Mouse (Mus musculus): Measurements from ENCODE around the gene Sergef. TPM values are rescaled to one million over a fixed set of nuclear protein-coding genes. Genes with fewer than 3 reads are reported as not detected.

The Sergef gene
- total RNA-seq, 2 experiments from 2014 or later, result 3.9 to 4.6 TPM

- peak; percentile 13 for DNase-seq
Measured at GRCm38 (mm10) chr7:46616429-46617005, 23.1 kb downstream of the Sergef start.

DNA sequence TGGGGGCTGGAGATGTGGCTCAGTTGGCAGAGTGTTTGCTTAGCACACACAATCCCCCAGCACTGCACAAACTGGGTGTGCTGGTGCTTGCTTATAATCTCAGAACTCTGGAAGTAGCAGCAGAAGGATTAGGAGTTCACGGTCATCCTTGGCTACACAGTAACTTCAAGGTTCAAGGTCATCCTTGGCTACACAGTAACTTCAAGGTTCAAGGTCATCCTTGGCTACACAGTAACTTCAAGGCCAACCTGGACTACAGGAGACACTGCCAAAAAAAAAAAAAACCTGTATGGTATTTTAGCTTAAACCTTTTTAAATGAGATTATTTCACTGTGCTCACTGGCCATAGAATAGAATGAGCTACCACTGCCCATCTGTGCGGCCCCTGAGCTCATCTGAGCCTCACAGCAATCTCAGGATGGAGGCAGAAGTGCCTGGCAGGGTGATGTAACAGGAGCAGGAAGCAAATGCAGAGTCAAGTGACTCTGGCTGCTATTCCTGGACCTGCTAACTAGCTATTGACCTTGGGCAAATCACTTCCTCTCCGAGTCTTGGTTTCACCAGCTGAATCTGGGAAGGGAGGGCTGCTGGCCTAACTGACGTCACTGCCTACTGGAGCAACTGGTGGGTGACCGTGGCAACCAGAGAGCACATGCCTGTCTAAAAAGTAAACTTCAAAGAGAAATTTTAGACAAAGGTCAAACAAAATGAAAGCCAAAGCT is 24.2 kb downstream of the Sergef start:
- DNase-seq, result peak; percentile 51

DNA sequence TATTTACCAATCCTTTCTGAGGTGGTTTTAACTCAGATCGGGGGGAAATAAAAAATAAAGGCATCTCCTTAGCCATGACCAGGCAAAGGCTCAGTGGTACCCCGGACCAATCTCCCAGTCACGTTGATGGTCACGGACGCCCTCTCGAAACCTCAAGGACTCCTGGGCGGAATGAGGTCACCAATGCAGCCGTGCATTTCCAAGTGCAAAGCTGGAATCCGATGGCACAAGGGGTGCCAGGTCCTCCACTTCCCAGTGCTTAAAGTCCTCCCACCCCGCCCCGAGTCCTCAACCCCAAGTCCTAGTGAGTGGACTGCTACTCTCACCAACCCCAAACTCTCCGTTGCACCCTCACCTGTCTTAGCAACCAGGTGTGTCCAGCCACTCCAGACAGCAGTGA is 25.3 kb downstream of the Sergef start:
- no peak for DNase-seq

- no peak for DNase-seq
Measured at GRCm38 (mm10) chr7:46613091-46613490, 26.5 kb downstream of the Sergef start.

DNA sequence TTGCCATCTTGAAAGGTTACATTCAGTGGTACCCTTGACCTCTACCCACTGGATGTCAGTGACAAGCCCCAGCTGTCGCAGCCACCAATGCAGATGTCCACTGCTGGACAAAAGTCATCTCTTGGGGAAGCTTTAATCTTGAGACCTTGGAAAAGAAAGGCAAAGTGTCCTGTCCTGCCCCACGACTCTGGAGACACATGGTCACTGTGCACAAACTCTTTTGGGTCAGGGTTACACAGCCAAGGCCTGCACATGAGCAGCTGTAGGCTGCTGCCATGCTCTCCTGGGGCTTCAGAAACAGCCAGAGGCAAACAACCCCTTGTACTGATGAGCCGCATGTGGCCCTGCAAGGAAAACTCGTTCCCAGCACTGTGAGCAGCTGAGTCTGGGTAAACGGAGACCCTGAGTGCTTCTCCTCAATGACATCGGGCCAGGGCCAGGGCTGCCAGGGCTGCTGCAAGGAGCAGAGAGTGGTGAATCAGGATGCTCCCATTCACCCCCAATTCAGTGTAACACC is 27.1 kb downstream of the Sergef start:
- DNase-seq, result no peak

DNA sequence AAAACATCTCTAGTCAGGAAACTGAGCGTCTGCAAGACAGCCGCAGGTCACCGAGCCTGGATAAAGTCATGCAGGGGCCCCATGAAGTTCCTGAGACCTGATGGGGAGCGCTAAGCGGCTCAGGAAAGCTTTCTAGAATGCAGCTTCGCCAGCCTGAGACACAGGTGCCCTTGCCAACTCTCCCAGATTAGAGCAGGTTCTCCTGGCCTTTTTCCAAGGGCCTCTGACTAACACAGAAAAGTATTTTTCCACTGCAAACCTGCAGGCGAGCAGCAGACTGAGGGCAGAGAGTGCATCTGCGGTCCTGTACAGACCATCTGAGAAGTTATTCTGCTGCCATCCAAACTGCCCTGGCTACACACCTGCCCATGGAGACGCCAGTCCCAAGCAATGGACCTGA is 27.6 kb downstream of the Sergef start:
- no peak for DNase-seq

DNA sequence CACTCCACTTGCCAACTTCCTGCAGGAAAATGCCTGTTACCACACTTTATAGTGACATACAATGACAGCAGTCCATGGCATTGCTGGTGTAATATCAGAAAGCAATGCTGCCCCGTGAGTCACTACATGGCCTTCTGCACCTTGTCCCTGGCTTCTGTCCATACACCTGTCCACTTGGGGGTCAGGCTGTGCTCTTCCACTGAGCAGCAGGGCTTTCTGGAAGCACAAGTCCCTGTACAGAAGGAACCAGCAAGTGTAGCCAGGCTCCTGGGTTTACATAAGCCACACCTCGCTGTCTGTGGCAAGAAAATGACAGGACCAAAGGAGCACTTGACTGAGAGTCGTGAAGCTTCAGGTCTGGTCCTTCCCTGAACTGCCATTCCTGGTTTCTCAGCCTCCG is 30.3 kb downstream of the Sergef start:
- no peak for DNase-seq

GRCm38 (mm10) chr7:46607428-46608055 is 32.1 kb downstream of the Sergef start:
- DNase-seq, result no peak

GRCm38 (mm10) chr7:46607031-46607426 is 32.6 kb downstream of the Sergef start:
- no peak for DNase-seq

DNA sequence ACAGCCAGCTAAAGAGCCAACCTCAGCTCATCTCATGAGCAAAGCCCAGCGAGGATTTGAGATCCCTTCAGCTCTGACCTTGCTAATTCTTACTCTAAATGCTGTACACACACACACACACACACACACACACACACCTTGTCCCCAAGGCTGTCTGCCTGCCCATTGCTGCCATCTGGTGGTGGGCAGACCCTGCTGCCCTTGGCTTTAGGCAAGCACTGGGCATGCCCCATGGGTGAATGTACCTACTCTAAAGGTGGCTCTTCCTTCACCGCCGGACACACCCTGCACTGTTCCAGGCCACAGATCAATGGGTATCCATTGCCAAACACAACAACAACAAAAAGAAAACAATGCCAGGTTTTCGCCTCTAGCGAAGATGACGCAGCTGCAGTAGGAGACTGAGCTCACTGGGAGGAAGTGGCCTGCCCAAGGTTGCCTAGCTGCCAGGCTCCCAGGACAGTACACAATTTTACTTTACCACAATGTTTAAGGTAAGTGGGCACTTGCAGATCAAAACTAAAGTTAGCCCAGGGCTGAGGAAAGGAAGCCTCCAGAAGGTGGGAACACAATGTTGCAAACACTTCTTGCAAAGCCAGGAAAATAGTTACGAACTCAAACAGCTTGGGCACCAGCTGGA is 33.1 kb downstream of the Sergef start:
- peak; percentile 52 for DNase-seq

DNA sequence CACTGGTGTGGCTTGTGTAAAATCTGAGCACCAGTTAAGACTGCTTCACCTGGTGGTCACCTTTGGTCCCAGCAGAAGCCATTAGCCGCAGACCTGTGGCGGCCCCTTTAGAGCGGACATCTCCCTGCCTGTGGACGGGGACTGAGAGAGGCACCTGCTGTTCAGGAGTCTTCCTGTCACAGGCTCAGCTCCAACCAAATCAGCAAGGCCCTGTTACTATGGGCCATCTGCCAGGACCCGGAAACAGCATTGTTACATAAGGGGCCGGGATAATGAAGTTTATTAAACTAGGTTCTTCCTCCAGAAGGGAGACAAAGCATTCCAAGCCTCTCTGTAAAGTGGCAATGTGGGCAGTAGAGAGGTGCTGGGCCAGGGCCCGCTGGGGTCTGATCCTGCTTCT is 36.6 kb downstream of the Sergef start:
- no peak for DNase-seq

GRCm38 (mm10) chr7:46602079-46602478 is 37.5 kb downstream of the Sergef start:
- peak; percentile 20 for DNase-seq

GRCm38 (mm10) chr7:46601097-46601496 is 38.5 kb downstream of the Sergef start:
- no peak for DNase-seq

DNA sequence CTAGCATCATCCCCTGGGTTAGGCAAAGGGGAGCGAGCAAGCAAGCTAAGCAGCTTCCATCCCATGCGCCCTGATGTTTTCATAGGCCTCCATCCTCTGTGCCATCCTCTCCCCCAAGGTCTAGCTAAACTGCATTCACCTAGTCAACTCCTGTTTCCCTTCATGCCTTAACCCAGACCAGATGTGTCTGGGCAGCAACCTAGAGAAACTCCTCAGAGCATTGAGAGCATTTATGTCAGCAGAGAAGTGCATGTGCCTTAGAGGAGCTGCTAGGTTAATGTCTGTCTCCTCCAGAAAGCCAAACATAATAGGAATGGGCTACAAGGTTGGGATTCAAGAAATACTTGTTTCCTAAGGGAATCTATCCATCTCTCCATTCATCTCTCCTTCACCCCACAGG is 42.6 kb downstream of the Sergef start:
- no peak for DNase-seq

GRCm38 (mm10) chr7:46591546-46591945 is 48.1 kb downstream of the Sergef start:
- DNase-seq, result no peak

DNA sequence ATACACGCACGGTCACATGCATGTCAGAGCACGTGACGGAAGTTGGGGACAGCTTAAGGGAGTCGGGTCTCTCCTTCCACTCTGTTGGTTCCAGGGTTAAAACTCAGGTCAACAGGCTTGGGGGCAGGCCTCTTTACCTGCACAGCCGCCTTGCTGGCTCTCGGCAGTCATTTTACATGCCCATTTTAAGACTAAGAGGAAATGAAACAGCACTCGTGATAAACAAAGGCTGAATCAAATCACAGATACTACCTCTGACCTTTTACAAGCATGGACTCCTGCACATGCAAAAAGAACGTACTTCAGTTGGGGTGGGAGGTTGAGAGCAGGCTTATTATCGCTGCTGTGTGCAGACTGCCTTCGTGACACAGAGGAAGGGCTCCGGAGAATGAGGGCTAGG is 50.4 kb downstream of the Sergef start:
- DNase-seq, result no peak

- no peak for DNase-seq
Measured at GRCm38 (mm10) chr7:46588005-46588404, 51.6 kb downstream of the Sergef start.

DNA sequence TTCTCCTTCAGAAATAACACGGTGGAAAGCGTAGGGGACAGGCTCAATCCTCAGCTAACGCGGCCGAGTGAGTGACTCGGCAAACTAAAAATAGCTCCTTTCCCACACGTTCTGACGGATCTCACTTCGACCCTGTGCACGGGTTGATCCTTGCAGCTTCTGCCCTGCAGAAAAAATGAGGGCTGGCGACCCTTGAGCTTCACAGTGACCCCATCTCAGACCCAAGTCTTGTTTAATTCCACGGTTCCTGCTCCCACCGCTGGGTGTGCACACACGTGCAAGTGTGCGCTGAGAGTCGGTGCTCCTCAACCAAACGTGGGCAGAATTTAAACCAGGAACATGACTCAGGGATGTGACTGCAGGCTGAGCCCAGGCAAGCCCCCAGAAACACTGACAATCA is 52.1 kb downstream of the Sergef start:
- DNase-seq, result no peak

GRCm38 (mm10) chr7:46586621-46587216 is 52.9 kb downstream of the Sergef start:
- DNase-seq, result no peak

GRCm38 (mm10) chr7:46582750-46583149 is 56.9 kb downstream of the Sergef start:
- DNase-seq, result no peak

DNA sequence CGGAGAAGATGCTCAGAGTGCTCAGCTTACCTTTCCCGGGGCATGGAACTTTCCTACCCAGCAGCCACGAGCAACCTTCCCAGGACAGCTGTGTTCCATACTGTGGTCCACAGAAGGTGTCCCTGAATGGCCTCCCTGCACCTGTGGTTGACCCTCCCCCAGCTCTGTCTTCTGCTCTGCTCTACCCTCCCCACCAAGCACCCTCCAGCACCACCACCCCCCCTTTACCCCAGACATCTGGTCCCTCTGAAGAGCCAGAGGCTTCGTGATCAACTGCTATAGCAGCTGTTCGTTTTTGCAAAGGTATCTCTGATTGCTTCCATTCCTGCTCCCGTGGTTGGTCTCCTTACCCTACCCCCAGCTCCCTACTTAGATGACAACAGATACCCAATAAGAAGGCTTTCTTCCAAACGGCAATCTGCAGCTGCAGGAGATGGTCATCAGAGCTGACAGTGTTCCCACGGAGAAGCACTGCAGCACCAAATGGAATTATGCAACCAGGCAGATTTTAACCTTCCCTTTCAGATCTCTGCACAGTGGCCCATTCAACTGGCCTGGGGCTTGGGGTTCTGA is 58.2 kb downstream of the Sergef start:
- no peak for DNase-seq

- DNase-seq, result no peak
Measured at GRCm38 (mm10) chr7:46578091-46578490, 61.5 kb downstream of the Sergef start.

All from gastrocnemius, postnatal 25 days (tissue).